Mouse (Mus musculus) liver, postnatal 0 days (tissue): ENCODE results near the gene Smarcc2.

Experiments used
- CTCF ChIP-seq: sonication (generic); IDR thresholded peaks from 2 replicates; pipeline ENCODE4 v1.5.1; 2016; ENCODE audit warnings: antibody characterized with exemption, low read depth
- EP300 ChIP-seq: IDR thresholded peaks from 2 replicates; pipeline ENCODE4 v1.6.1; 2016; ENCODE audit warnings: antibody characterized with exemption, low read depth, mild to moderate bottlenecking

GRCm38 (mm10) chr10:128510301-128510700 lies 51.3 kb downstream of the Smarcc2 start:
- TF ChIP-seq CTCF, result no peak
- no peak for TF ChIP-seq EP300
